Mouse (Mus musculus): ENCODE results near the gene Grin3b. TPM values are rescaled to one million over a fixed set of nuclear protein-coding genes. Genes with fewer than 3 reads are reported as not detected.

The Grin3b gene
- polyA plus RNA-seq, 2 experiments, result 0.01 to 0.13 TPM

DNA sequence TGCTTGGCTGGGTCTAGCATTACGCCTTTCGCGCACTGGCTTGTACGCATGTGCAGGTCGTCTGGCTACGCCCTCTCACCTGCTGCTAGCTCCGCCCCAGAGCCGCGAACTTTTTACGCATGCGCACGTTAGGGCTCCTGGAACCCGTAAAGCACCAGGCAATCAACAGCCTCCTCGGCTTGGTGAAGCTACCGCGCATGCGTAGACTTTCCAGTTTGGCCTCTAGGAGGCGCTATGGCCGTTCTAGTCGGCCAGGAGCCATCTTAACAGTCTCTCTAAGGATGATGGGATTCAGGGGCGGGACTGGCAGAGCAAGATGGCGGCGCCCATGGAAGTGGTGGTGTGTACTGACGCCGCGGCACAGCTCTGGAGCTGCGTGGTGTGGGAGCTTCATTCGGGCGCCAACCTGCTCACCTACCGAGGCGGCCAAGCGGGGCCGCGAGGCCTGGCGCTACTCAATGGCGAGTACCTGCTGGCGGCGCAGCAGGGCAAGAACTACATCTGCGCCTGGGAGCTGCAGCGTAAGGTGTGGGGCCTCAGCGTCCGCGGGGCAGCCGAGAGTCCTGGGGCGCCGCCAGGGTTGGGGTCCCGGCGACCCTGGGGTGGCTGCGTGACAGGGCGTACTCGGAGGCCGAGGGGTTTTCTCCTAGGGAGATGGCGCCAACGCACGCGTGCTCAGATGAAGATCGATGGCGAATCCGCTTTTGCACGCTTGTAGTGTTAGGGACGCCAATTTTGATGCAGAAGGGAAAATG, 10.5 kb upstream of the Grin3b start, which contains the start of gene Wdr18:
Gene Wdr18 (plus strand): TSS at position 306 of the 755 bp plus-strand sequence.
- peaks cover 0 to 7% of the 10 kb centered on the region in 2 experiments; a peak in 2 of 4 replicates for H3K4me1 ChIP-seq (replicated peaks; ENCODE audit: control insufficient read depth in 2 of 2, insufficient read depth in 2 of 2, low read length in 1 of 2)
- peak within 1 kb of the TSS; percentile 64 for H3K9ac ChIP-seq (replicated peaks)
- peaks cover 5% of the 10 kb centered on the region; the same call in 1 of the 2 replicates for H3K36me3 ChIP-seq (replicated peaks; ENCODE audit: control insufficient read depth, insufficient read depth, low read depth)
- H3K27me3 ChIP-seq (ENCODE audit: control insufficient read depth, insufficient read depth, low read length), result no peaks in the 10 kb centered on the region
- WGBS (ENCODE audit: insufficient replicate concordance), result under 1% methylated on average over 61 of the region's 61 CpGs
- H3K4me3 ChIP-seq (ENCODE audit: insufficient read depth in 1 of 2, low read depth in 2 of 2, low read length in 2 of 2), result peak within 1 kb of the TSS; percentile 72 to 95
- no peak for TF ChIP-seq EP300 (IDR thresholded peaks at IDR 0.05; ENCODE audit: low read depth)
- TF ChIP-seq CTCF (IDR thresholded peaks at IDR 0.05; ENCODE audit: low read depth), result peak; percentile 100
- no peak within 1 kb of the TSS for H3K27ac ChIP-seq
- ATAC-seq (ENCODE audit: insufficient read depth) (peak; percentile 94), DNase-seq (ENCODE audit: low read depth in 3 of 3, low spot score in 3 of 3) (peak; percentile 99 to 100 (median 100))
- peak within 1 kb of the TSS; percentile 82 for H3K4me2 ChIP-seq (ENCODE audit: low read depth)
- H3K9me3 ChIP-seq (ENCODE audit: control insufficient read depth, low read length), result no peaks in the 10 kb centered on the region

GRCm38 (mm10) chr10:79960671-79961294, 9.7 kb upstream of the Grin3b start:
- H3K36me3 ChIP-seq (replicated peaks; ENCODE audit: control insufficient read depth, insufficient read depth, low read depth), result peaks cover 5% of the 10 kb centered on the region; the same call in 1 of the 2 replicates

DNA sequence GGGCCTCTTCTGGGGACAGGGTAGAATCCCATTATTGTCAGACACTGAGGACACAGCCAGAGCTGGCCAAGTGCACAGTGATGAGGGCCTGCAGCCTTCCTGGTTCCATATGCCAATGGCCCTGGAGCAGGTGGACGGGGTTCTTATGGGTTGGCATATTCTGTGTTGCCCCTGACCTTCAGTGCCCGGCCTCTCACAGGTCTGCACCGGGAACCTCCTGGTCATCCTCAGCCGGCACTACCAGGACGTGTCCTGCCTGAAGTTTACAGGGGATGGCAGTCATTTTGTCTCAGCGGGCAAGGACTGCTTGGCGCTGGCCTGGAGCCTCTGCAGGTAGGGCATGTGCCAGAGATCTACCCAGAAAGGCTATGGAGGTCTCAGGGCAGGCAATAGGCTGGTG, 5.8 kb upstream of the Grin3b start:
- Histone ChIP-seq H3K4me1 (replicated peaks; ENCODE audit: control insufficient read depth in 2 of 2, insufficient read depth in 2 of 2, low read length in 1 of 2) (peaks cover 0 to 7% of the 10 kb centered on the region in 2 experiments; a peak in 2 of 4 replicates), H3K27ac (no peak overlapping the region), H3K27me3 (ENCODE audit: control insufficient read depth, insufficient read depth, low read length) (peaks cover 1% of the 10 kb centered on the region), H3K4me2 (ENCODE audit: low read depth) (no peak overlapping the region), H3K9ac (replicated peaks) (no peak overlapping the region), H3K36me3 (replicated peaks; ENCODE audit: control insufficient read depth, insufficient read depth, low read depth) (peaks cover 18% of the 10 kb centered on the region), H3K4me3 (ENCODE audit: insufficient read depth in 1 of 2, low read depth in 2 of 2, low read length in 2 of 2) (no peak overlapping the region), H3K9me3 (ENCODE audit: control insufficient read depth, low read length) (no peaks in the 10 kb centered on the region)
- DNase-seq (ENCODE audit: low read depth in 3 of 3, low spot score in 3 of 3) (no peak), ATAC-seq (ENCODE audit: insufficient read depth) (no peak)
- 81% methylated on average over 7 of the region's 7 CpGs for WGBS (ENCODE audit: insufficient replicate concordance)
- TF ChIP-seq EP300 (IDR thresholded peaks at IDR 0.05; ENCODE audit: low read depth) (no peak), CTCF (IDR thresholded peaks at IDR 0.05; ENCODE audit: low read depth) (no peak)

More at GRCm38 (mm10) chr10:79960671-79961294, 9.7 kb upstream of the Grin3b start:
- Histone ChIP-seq H3K4me1 (replicated peaks; ENCODE audit: control insufficient read depth in 2 of 2, insufficient read depth in 2 of 2, low read length in 1 of 2) (peaks cover 0 to 7% of the 10 kb centered on the region in 2 experiments; a peak in 2 of 4 replicates), H3K9ac (replicated peaks) (peak overlapping the region; percentile 64), H3K27me3 (ENCODE audit: control insufficient read depth, insufficient read depth, low read length) (no peaks in the 10 kb centered on the region), H3K4me3 (ENCODE audit: insufficient read depth in 1 of 2, low read depth in 2 of 2, low read length in 2 of 2) (peak overlapping the region; percentile 72 to 95), H3K9me3 (ENCODE audit: control insufficient read depth, low read length) (no peaks in the 10 kb centered on the region), H3K27ac (no peak overlapping the region), H3K4me2 (ENCODE audit: low read depth) (peak overlapping the region; percentile 82)
- no peak for DNase-seq (ENCODE audit: low read depth in 3 of 3, low spot score in 3 of 3)
- WGBS (ENCODE audit: insufficient replicate concordance), result 6% methylated on average over 10 of the region's 10 CpGs
- no peak for TF ChIP-seq CTCF (IDR thresholded peaks at IDR 0.05; ENCODE audit: low read depth)
- TF ChIP-seq EP300 (IDR thresholded peaks at IDR 0.05; ENCODE audit: low read depth), result no peak
- ATAC-seq (ENCODE audit: insufficient read depth), result no peak

- 77% methylated on average over 5 of the region's 5 CpGs for WGBS (ENCODE audit: insufficient replicate concordance)
- Histone ChIP-seq H3K36me3 (replicated peaks; ENCODE audit: control insufficient read depth, insufficient read depth, low read depth) (peaks cover 18% of the 10 kb centered on the region), H3K4me3 (ENCODE audit: insufficient read depth in 1 of 2, low read depth in 2 of 2, low read length in 2 of 2) (no peak overlapping the region), H3K9ac (replicated peaks) (no peak overlapping the region), H3K27ac (no peak overlapping the region), H3K4me2 (ENCODE audit: low read depth) (no peak overlapping the region), H3K27me3 (ENCODE audit: control insufficient read depth, insufficient read depth, low read length) (peaks cover 5% of the 10 kb centered on the region), H3K9me3 (ENCODE audit: control insufficient read depth, low read length) (no peaks in the 10 kb centered on the region), H3K4me1 (replicated peaks; ENCODE audit: control insufficient read depth in 2 of 2, insufficient read depth in 2 of 2, low read length in 1 of 2) (peaks cover 0 to 7% of the 10 kb centered on the region in 2 experiments; a peak in 2 of 4 replicates)
- DNase-seq (ENCODE audit: low read depth in 3 of 3, low spot score in 3 of 3) (no peak), ATAC-seq (ENCODE audit: insufficient read depth) (no peak)
- no peak for TF ChIP-seq EP300 (IDR thresholded peaks at IDR 0.05; ENCODE audit: low read depth)
- no peak for TF ChIP-seq CTCF (IDR thresholded peaks at IDR 0.05; ENCODE audit: low read depth)
Observed at GRCm38 (mm10) chr10:79965325-79965724, 5.2 kb upstream of the Grin3b start.

- Histone ChIP-seq H3K27me3 (ENCODE audit: control insufficient read depth, insufficient read depth, low read length) (peaks cover 21% of the 10 kb centered on the region), H3K4me2 (ENCODE audit: low read depth) (no peak overlapping the region), H3K27ac (no peak overlapping the region), H3K36me3 (replicated peaks; ENCODE audit: control insufficient read depth, insufficient read depth, low read depth) (peaks cover 18% of the 10 kb centered on the region), H3K9me3 (ENCODE audit: control insufficient read depth, low read length) (no peaks in the 10 kb centered on the region), H3K9ac (replicated peaks) (no peak overlapping the region), H3K4me1 (replicated peaks; ENCODE audit: control insufficient read depth in 2 of 2, insufficient read depth in 2 of 2, low read length in 1 of 2) (no peaks in the 10 kb centered on the region), H3K4me3 (ENCODE audit: insufficient read depth in 1 of 2, low read depth in 2 of 2, low read length in 2 of 2) (no peak overlapping the region)
- DNase-seq (ENCODE audit: low read depth in 3 of 3, low spot score in 3 of 3) (no peak), ATAC-seq (ENCODE audit: insufficient read depth) (no peak)
- TF ChIP-seq EP300 (IDR thresholded peaks at IDR 0.05; ENCODE audit: low read depth) (no peak), CTCF (IDR thresholded peaks at IDR 0.05; ENCODE audit: low read depth) (no peak)
- 77% methylated on average over 5 of the region's 5 CpGs for WGBS (ENCODE audit: insufficient replicate concordance)
Observed at GRCm38 (mm10) chr10:79966886-79967400, 3.6 kb upstream of the Grin3b start.

Measured in liver, embryonic 14.5 days (tissue).